Mouse (Mus musculus): Measurements from ENCODE around the gene Capn10. TPM values are rescaled to one million over a fixed set of nuclear protein-coding genes. Genes with fewer than 3 reads are reported as not detected.

The Capn10 gene
- polyA plus RNA-seq, 2 experiments from 2014 or later = 7.8 to 12.5 TPM

DNA sequence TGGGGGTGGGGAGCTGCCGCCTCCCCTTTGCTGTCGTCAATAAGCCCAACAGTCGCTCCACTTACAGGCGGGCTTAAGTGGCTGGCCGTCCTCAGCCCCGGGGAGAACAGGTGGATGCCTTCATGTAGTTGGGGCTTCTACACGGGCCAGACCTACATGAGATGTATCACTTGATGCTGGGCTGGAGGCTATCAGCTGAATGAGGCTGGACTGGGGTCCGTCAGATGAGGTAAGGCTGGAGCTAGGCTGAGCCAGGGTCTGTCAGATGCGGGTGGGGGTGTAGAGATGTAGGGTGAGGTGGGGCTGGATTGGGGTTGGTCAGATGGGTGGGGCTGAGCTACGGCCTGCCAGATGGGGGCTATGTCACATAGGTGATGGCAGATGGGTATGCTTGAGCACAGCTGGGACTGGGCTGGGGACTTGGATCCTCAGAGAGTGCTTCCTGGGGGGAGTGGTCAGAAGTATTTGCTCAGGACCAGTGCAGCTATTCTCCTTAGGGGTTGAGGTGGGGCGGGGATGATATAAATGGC, 45.0 kb downstream of the Capn10 start:
- no peak for ATAC-seq

DNA sequence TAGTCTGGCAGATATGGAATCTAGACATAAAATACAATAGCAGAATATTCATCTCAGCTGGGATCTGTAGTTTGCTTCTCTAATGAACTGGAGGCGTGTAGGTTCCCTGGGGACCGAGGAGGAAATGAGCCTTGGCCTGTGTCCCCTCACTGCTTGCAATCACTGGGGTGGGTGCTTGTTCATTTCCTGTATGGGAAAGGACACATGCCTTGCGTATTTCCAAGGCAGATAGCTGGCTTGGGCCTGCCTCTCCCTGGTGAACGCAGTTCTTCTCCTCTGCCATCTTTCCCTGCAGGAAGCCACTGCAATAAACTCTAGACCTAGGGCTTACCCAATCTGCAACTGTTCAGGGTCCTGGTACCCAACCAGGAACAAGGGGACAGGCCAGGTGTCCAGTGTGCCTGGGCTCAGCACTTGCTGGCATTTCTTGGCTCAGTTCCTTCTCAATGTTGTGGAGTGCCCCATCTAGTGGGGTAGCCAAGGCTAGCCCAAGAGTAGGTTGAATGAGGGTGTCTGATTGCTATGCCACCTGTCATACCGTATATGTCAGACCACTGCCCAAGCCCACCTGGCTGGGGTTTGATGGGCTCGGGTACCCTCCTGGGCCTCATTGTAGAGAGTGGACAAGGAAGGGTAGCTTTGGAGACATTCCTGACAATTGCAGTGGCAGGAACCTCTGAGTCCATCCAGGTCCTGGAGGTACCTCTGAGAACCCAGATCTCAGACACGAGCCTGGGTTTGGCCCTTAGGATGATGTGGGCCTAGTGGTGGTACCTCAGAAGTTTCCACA, 47.1 kb downstream of the Capn10 start:
- ATAC-seq = no peak

DNA sequence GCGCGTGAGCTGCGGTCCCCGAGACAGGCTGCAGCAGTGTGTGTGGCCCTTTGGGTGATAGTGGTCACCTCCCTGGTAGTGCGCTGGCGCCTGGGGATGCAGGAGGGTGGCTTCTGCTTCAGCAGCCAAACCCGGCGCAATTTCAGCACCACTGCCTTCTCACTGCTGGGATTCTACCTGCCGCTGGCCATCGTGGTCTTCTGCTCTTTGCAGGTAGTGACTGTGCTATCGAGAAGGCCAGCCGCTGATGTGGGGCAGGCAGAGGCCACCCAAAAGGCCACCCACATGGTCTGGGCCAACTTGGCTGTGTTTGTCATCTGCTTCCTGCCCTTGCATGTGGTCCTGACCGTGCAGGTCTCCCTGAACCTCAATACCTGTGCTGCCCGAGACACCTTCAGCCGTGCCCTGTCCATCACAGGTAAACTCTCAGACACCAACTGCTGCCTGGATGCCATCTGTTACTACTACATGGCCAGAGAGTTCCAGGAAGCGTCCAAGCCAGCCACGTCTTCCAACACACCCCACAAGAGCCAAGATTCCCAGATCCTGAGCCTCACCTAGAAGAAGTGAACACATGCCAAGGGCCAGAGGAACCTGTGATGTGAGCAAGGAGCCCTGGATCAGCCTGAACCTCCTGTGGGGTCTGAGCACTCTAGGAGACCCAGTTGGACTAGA, 48.9 kb downstream of the Capn10 start:
- no peak for ATAC-seq

DNA sequence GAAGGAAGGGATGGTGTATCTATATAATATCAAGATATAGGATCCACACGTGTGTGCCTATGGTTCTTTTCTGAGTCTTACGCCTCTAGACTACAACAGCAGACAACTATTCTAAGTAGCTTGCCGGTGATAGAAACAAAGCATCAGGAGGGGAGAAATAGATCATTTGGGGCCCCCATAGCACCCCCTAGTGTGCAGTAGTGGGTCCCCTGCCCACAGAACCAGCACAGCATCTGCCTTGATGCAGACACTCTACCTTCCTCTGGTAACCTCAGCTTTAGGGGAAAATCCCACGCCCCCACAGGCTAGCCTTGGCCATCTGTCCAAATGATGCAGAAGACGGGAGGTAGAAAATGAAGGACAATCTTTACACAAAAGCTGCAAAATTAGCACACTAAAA, 50.8 kb downstream of the Capn10 start:
- ATAC-seq = no peak

DNA sequence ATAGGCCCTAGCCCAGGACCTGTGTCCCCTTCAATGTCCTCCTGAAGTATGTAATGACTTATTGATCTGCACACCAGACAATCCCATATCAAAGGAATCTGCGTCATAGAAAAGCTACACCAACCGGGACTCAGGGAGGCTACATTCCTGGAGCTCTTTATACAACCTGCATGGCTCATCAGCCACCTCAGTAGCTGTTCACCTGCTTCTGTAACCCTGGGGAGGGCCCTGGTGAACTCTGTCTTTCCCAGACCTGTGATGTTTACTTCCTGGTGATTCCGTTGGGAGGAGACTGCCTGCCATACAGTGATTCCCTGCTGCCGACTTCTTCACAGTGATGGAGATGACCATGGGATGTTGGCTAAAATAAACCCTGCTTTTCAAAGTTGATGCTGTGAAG, 54.7 kb downstream of the Capn10 start:
- ATAC-seq = no peak

DNA sequence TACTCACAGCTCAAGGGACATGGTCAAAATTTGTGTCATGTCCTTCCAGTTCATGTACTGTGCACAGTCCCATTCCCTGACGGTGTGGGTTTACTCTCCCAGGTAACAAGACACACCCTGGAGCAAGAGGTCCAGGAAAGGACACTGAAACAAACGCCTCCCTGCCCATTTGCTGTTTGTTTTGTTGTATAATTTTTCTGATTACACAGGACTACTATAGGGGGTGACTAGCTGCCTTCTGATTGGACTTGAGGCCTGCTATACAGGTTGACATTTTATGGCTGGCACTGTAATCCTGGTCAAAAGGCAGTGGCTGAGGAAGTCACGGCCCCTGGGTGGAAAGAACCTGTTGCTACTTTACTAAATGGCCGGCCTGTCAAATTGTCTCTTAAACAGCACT, 55.7 kb downstream of the Capn10 start:
- no peak for ATAC-seq

DNA sequence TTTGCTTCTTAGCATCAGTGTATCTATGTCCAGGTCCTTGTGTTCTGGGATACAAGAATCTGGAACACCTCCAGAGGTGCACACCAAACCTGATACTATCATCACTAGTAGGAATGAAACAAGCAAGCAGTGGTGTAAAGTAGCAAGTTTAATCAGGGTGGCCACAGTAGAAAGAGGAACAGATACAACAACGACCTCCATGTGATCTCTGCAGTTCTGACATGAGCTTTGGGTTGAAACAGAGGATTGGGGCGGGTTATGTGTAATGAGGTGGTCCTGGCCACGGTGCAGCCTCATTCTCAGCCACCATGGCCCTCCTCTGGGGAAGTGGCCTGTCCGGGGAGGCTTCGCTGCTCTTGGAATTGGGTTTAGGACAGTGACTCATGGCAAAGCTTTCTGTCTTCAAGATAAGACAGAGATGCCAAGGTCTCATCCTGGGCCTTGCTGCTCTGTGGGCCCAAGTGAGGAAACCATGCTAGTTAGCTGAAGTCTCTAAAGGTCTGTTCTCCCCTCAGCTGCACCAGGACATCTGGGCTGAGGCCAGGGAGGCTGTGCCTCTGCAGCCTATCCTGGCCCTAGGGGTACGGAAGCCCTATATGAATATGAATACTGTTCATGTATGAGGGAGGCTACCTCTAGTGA, 58.2 kb downstream of the Capn10 start:
- no peak for ATAC-seq

DNA sequence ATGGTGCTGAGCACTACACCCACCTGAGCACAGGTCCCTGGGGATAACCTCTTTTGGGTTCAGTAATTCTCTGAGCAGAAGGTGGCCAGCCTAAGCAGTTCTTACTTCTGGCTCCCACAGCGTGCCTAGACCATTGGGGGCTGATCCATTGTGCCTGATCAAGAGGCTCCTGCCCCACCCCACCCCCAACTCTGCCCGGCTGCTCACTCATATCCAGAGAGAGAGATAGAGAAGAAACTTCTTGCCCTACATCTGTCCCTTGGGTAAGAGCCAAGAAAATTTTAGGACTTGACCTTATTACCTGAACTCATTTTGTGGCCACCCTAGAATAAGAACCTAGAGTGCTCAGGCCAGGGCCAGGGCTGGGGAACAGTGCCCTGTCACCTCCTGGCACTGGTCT, 58.7 kb downstream of the Capn10 start:
- ATAC-seq = no peak

Other genes starting within 250 kb of the Capn10 start
- 1 to 10 TPM; 2.0 to 3.0 TPM for gene Gpc1, start 102.7 kb upstream of the Capn10 start, polyA plus RNA-seq (2017; shearing (Covaris generic))
- gene Ankmy1, start 31.5 kb upstream of the Capn10 start, polyA plus RNA-seq (2017; shearing (Covaris generic)) = 1 to 10 TPM in 1 of 2 experiments, under 1 TPM in 1; 0.65 to 1.1 TPM
- 1 to 10 TPM; 4.2 to 4.4 TPM for gene Dusp28, start 27.4 kb upstream of the Capn10 start, polyA plus RNA-seq (2017; shearing (Covaris generic))
- 10 to 100 TPM; 23.2 to 32.8 TPM for gene Rnpepl1, start 23.6 kb upstream of the Capn10 start, polyA plus RNA-seq (2017; shearing (Covaris generic))
- 1 to 10 TPM; 2.4 to 3.7 TPM for gene Gpr35, start 16.5 kb downstream of the Capn10 start, polyA plus RNA-seq (2017; shearing (Covaris generic))
- not detected for gene Aqp12, start 72.0 kb downstream of the Capn10 start, polyA plus RNA-seq (2017; shearing (Covaris generic))
- gene Kif1a, start 167.6 kb downstream of the Capn10 start, polyA plus RNA-seq (2017; shearing (Covaris generic)) = not detected
- not detected for gene Agxt, start 200.9 kb downstream of the Capn10 start, polyA plus RNA-seq (2017; shearing (Covaris generic))
- not detected for gene 2310007B03Rik, start 226.6 kb downstream of the Capn10 start, polyA plus RNA-seq (2017; shearing (Covaris generic))
- gene Crocc2, start 234.3 kb downstream of the Capn10 start, polyA plus RNA-seq (2017; shearing (Covaris generic)) = not detected

Measured in CD4-positive, CD25-positive, alpha-beta regulatory T cell, adult 4 months (primary cell).